Mouse (Mus musculus) cerebellum, adult 8-10 months (tissue): Measurements from ENCODE around the gene Gm20865.
"Not testable (repeated sequence)": the region's sequence is repeated elsewhere in the genome, so short reads cannot be mapped to it uniquely, and the experiment has no call there.

Experiments used
- DNase-seq: peaks from one replicate; pipeline ENCODE4 v3.0.0; 2022

Gm20865 gene

GRCm38 (mm10) chrY:21241275-21241674 is at the start of gene Gm20865:
Gene Gm20865, plus strand, starts transcription at chrY:21241575.
- not testable (repeated sequence) for DNase-seq
